Mouse (Mus musculus): ENCODE measurements around the gene Lsm14b. TPM values are rescaled to one million over a fixed set of nuclear protein-coding genes. Genes with fewer than 3 reads are reported as not detected.

Lsm14b gene
- polyA plus RNA-seq, 1 experiment from 2014 or later: 3.9 TPM

- H3K4me2 ChIP-seq (replicated peaks; ENCODE audit: low read depth): peak overlapping the region; percentile 14; the same call in 1 of the 2 replicates
- no peaks in the 10 kb centered on the region for H3K36me3 ChIP-seq (ENCODE audit: control insufficient read depth, insufficient read depth, low read length)
- no peak overlapping the region for H3K4me3 ChIP-seq (ENCODE audit: low read depth, low read length)
- DNase-seq (ENCODE audit: low spot score) (peak; percentile 60), ATAC-seq (ENCODE audit: low FRiP score, low TSS enrichment) (peak; percentile 86)
- no peak for TF ChIP-seq EP300 (optimal IDR thresholded peaks at IDR 0.05)
- TF ChIP-seq CTCF (IDR thresholded peaks at IDR 0.05; ENCODE audit: low read depth): no peak
- no peaks in the 10 kb centered on the region; the same call in 1 of the 2 replicates for H3K4me1 ChIP-seq (replicated peaks; ENCODE audit: control insufficient read depth, insufficient read depth)
- 0 out of 2 replicates have a peak overlapping the region, but pooled peaks have one; percentile 13 for H3K9ac ChIP-seq (ENCODE audit: low read length)
- H3K27me3 ChIP-seq (ENCODE audit: control insufficient read depth, insufficient read depth, low read length): no peaks in the 10 kb centered on the region
- no peaks in the 10 kb centered on the region for H3K9me3 ChIP-seq (ENCODE audit: control insufficient read depth, low read length)
- 26% methylated on average over 9 of the region's 9 CpGs for WGBS
- no peak overlapping the region for H3K27ac ChIP-seq (replicated peaks)
Measured at GRCm38 (mm10) chr2:180006352-180007017, 18.3 kb upstream of the Lsm14b start.

- Histone ChIP-seq H3K9me3 (ENCODE audit: control insufficient read depth, low read length) (no peaks in the 10 kb centered on the region), H3K27me3 (ENCODE audit: control insufficient read depth, insufficient read depth, low read length) (no peaks in the 10 kb centered on the region), H3K4me3 (ENCODE audit: low read depth, low read length) (no peak overlapping the region), H3K27ac (replicated peaks) (no peak overlapping the region), H3K4me2 (replicated peaks; ENCODE audit: low read depth) (no peak overlapping the region), H3K9ac (ENCODE audit: low read length) (no peak overlapping the region), H3K36me3 (ENCODE audit: control insufficient read depth, insufficient read depth, low read length) (no peaks in the 10 kb centered on the region), H3K4me1 (replicated peaks; ENCODE audit: control insufficient read depth, insufficient read depth) (no peaks in the 10 kb centered on the region; the same call in 1 of the 2 replicates)
- DNase-seq (ENCODE audit: low spot score): no peak
- 93% methylated on average over 7 of the region's 7 CpGs for WGBS
- no peak for ATAC-seq (ENCODE audit: low FRiP score, low TSS enrichment)
- TF ChIP-seq EP300 (optimal IDR thresholded peaks at IDR 0.05): no peak
- no peak for TF ChIP-seq CTCF (IDR thresholded peaks at IDR 0.05; ENCODE audit: low read depth)
Measured at GRCm38 (mm10) chr2:180010686-180011085, 14.1 kb upstream of the Lsm14b start.

- Histone ChIP-seq H3K9ac (ENCODE audit: low read length) (no peak overlapping the region), H3K36me3 (ENCODE audit: control insufficient read depth, insufficient read depth, low read length) (no peaks in the 10 kb centered on the region), H3K4me2 (replicated peaks; ENCODE audit: low read depth) (no peak overlapping the region), H3K27ac (replicated peaks) (no peak overlapping the region), H3K9me3 (ENCODE audit: control insufficient read depth, low read length) (no peaks in the 10 kb centered on the region), H3K4me3 (ENCODE audit: low read depth, low read length) (no peak overlapping the region), H3K4me1 (replicated peaks; ENCODE audit: control insufficient read depth, insufficient read depth) (no peaks in the 10 kb centered on the region; the same call in 1 of the 2 replicates), H3K27me3 (ENCODE audit: control insufficient read depth, insufficient read depth, low read length) (no peaks in the 10 kb centered on the region)
- no peak for TF ChIP-seq CTCF (IDR thresholded peaks at IDR 0.05; ENCODE audit: low read depth)
- no peak for TF ChIP-seq EP300 (optimal IDR thresholded peaks at IDR 0.05)
- ATAC-seq (ENCODE audit: low FRiP score, low TSS enrichment): no peak
- no peak for DNase-seq (ENCODE audit: low spot score)
- 74% methylated on average over 6 of the region's 6 CpGs for WGBS
Measured at GRCm38 (mm10) chr2:180011370-180011769, 13.4 kb upstream of the Lsm14b start.

DNA sequence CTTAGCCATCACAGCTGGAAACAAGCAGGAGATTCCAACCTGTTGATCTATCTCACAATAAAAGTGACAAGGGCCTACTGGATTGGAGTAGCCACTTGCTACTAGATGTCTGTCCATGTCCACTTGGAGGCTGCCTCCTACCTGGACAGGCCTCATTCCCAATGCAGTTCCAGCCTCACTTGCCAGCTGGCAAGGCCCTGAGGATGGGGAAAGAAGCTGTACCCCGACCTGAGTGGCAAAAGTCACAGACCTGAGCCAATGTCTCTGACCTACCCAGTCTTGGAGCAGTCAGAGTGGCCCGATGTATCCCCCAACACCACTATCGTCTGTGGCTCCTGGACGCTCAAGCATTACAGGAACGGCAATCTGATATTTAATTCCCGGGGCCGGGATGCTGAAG, 11.1 kb upstream of the Lsm14b start:
- Histone ChIP-seq H3K9ac (ENCODE audit: low read length) (no peak overlapping the region), H3K27ac (replicated peaks) (no peak overlapping the region), H3K4me2 (replicated peaks; ENCODE audit: low read depth) (no peak overlapping the region), H3K4me3 (ENCODE audit: low read depth, low read length) (no peak overlapping the region), H3K27me3 (ENCODE audit: control insufficient read depth, insufficient read depth, low read length) (no peaks in the 10 kb centered on the region), H3K36me3 (ENCODE audit: control insufficient read depth, insufficient read depth, low read length) (no peaks in the 10 kb centered on the region), H3K9me3 (ENCODE audit: control insufficient read depth, low read length) (no peaks in the 10 kb centered on the region), H3K4me1 (replicated peaks; ENCODE audit: control insufficient read depth, insufficient read depth) (no peaks in the 10 kb centered on the region)
- no peak for TF ChIP-seq CTCF (IDR thresholded peaks at IDR 0.05; ENCODE audit: low read depth)
- TF ChIP-seq EP300 (optimal IDR thresholded peaks at IDR 0.05): no peak
- no peak for ATAC-seq (ENCODE audit: low FRiP score, low TSS enrichment)
- WGBS: 88% methylated on average over 7 of the region's 7 CpGs
- peak; percentile 8 for DNase-seq (ENCODE audit: low spot score)

- DNase-seq (ENCODE audit: low spot score) (no peak), ATAC-seq (ENCODE audit: low FRiP score, low TSS enrichment) (no peak)
- 37% methylated on average over 4 of the region's 4 CpGs for WGBS
- TF ChIP-seq CTCF (IDR thresholded peaks at IDR 0.05; ENCODE audit: low read depth) (no peak), EP300 (optimal IDR thresholded peaks at IDR 0.05) (no peak)
- no peak overlapping the region for H3K4me3 ChIP-seq (ENCODE audit: low read depth, low read length)
- H3K4me2 ChIP-seq (replicated peaks; ENCODE audit: low read depth): no peak overlapping the region
- H3K27ac ChIP-seq (replicated peaks): no peak overlapping the region
- H3K27me3 ChIP-seq (ENCODE audit: control insufficient read depth, insufficient read depth, low read length): no peaks in the 10 kb centered on the region
- no peaks in the 10 kb centered on the region for H3K9me3 ChIP-seq (ENCODE audit: control insufficient read depth, low read length)
- no peaks in the 10 kb centered on the region for H3K36me3 ChIP-seq (ENCODE audit: control insufficient read depth, insufficient read depth, low read length)
- H3K9ac ChIP-seq (ENCODE audit: low read length): no peak overlapping the region
- H3K4me1 ChIP-seq (replicated peaks; ENCODE audit: control insufficient read depth, insufficient read depth): no peaks in the 10 kb centered on the region
Measured at GRCm38 (mm10) chr2:180017632-180018031, 7.2 kb upstream of the Lsm14b start.

GRCm38 (mm10) chr2:180018573-180018972, 6.2 kb upstream of the Lsm14b start:
- Histone ChIP-seq H3K9me3 (ENCODE audit: control insufficient read depth, low read length) (no peaks in the 10 kb centered on the region), H3K36me3 (ENCODE audit: control insufficient read depth, insufficient read depth, low read length) (no peaks in the 10 kb centered on the region), H3K4me2 (replicated peaks; ENCODE audit: low read depth) (no peak overlapping the region), H3K4me3 (ENCODE audit: low read depth, low read length) (no peak overlapping the region), H3K27me3 (ENCODE audit: control insufficient read depth, insufficient read depth, low read length) (no peaks in the 10 kb centered on the region), H3K9ac (ENCODE audit: low read length) (no peak overlapping the region), H3K4me1 (replicated peaks; ENCODE audit: control insufficient read depth, insufficient read depth) (no peaks in the 10 kb centered on the region), H3K27ac (replicated peaks) (no peak overlapping the region)
- 81% methylated on average over 9 of the region's 9 CpGs for WGBS
- DNase-seq (ENCODE audit: low spot score) (no peak), ATAC-seq (ENCODE audit: low FRiP score, low TSS enrichment) (no peak)
- TF ChIP-seq CTCF (IDR thresholded peaks at IDR 0.05; ENCODE audit: low read depth) (no peak), EP300 (optimal IDR thresholded peaks at IDR 0.05) (no peak)
